Mouse (Mus musculus): ENCODE data around the gene Eaf2. TPM values are rescaled to one million over a fixed set of nuclear protein-coding genes. Genes with fewer than 3 reads are reported as not detected.

Eaf2 gene
- polyA plus RNA-seq, 1 experiment from 2014 or later: 1.8 TPM

- ATAC-seq (ENCODE audit: insufficient number of reproducible peaks, insufficient read depth, low FRiP score, low TSS enrichment): peak; percentile 43
- Histone ChIP-seq H3K9ac (peak overlapping the region; percentile 88), H3K27ac (peak overlapping the region; percentile 75; the same call in 1 of the 2 replicates)
These were observed 46.0 kb downstream of the Eaf2 start for GRCm38 (mm10) chr16:36828820-36829219.

GRCm38 (mm10) chr16:36828054-36828786 lies 46.6 kb downstream of the Eaf2 start, which contains the start of gene Iqcb1:
TSS of gene Iqcb1 (plus strand) at chr16:36828385.
- Histone ChIP-seq H3K27me3 (no peaks in the 10 kb centered on the region), H3K4me2 (replicated peaks) (peak within 1 kb of the TSS; percentile 72), H3K9ac (peak within 1 kb of the TSS; percentile 88), H3K4me1 (peaks cover 4% of the 10 kb centered on the region; the same call in 1 of the 2 replicates), H3K36me3 (no peaks in the 10 kb centered on the region), H3K9me3 (no peaks in the 10 kb centered on the region), H3K27ac (peak within 1 kb of the TSS; percentile 75), H3K4me3 (peak within 1 kb of the TSS; percentile 85)
- under 1% methylated on average over 63 of the region's 64 CpGs for WGBS
- ATAC-seq (ENCODE audit: insufficient number of reproducible peaks, insufficient read depth, low FRiP score, low TSS enrichment): peak; percentile 96

More at GRCm38 (mm10) chr16:36828820-36829219, 46.0 kb downstream of the Eaf2 start:
- H3K4me2 ChIP-seq (replicated peaks): peak overlapping the region; percentile 72
- peak overlapping the region; percentile 85 for H3K4me3 ChIP-seq
- H3K36me3 ChIP-seq: no peaks in the 10 kb centered on the region
- WGBS: 6% methylated on average over 11 of the region's 11 CpGs
- H3K4me1 ChIP-seq: peaks cover 4% of the 10 kb centered on the region; the same call in 1 of the 2 replicates
- H3K27me3 ChIP-seq: no peaks in the 10 kb centered on the region
- no peaks in the 10 kb centered on the region for H3K9me3 ChIP-seq

- Histone ChIP-seq H3K4me1 (peaks cover 4% of the 10 kb centered on the region; the same call in 1 of the 2 replicates), H3K27ac (no peak overlapping the region), H3K4me2 (replicated peaks) (peak overlapping the region; percentile 72), H3K9me3 (no peaks in the 10 kb centered on the region), H3K9ac (peak overlapping the region; percentile 88), H3K27me3 (no peaks in the 10 kb centered on the region), H3K4me3 (peak overlapping the region; percentile 85), H3K36me3 (no peaks in the 10 kb centered on the region)
- 5% methylated on average over 11 of the region's 11 CpGs for WGBS
- no peak; the same call in 1 of the 2 replicates for ATAC-seq (ENCODE audit: insufficient number of reproducible peaks, insufficient read depth, low FRiP score, low TSS enrichment)
These were observed 47.2 kb downstream of the Eaf2 start for GRCm38 (mm10) chr16:36827611-36828053.

- Histone ChIP-seq H3K4me2 (replicated peaks) (0 out of 2 replicates have a peak overlapping the region, but pooled peaks have one; percentile 11), H3K36me3 (no peaks in the 10 kb centered on the region), H3K9ac (no peak overlapping the region), H3K9me3 (no peaks in the 10 kb centered on the region), H3K4me3 (no peak overlapping the region), H3K27me3 (no peaks in the 10 kb centered on the region), H3K4me1 (peaks cover 6% of the 10 kb centered on the region; the same call in 1 of the 2 replicates), H3K27ac (no peak overlapping the region)
- 0 out of 2 replicates have a peak, but pooled peaks have one; percentile 75 for ATAC-seq (ENCODE audit: insufficient number of reproducible peaks, insufficient read depth, low FRiP score, low TSS enrichment)
- 6% methylated on average over 3 of the region's 3 CpGs for WGBS
These were observed 53.3 kb downstream of the Eaf2 start for GRCm38 (mm10) chr16:36821474-36821873.

GRCm38 (mm10) chr16:36820747-36821146 lies 54.1 kb downstream of the Eaf2 start:
- Histone ChIP-seq H3K27me3 (no peaks in the 10 kb centered on the region), H3K9ac (no peak overlapping the region), H3K9me3 (no peaks in the 10 kb centered on the region), H3K4me3 (no peak overlapping the region), H3K27ac (no peak overlapping the region), H3K4me1 (peaks cover 6% of the 10 kb centered on the region; the same call in 1 of the 2 replicates), H3K4me2 (replicated peaks) (no peak overlapping the region), H3K36me3 (no peaks in the 10 kb centered on the region)
- WGBS: 76% methylated on average over 3 of the region's 3 CpGs
- ATAC-seq (ENCODE audit: insufficient number of reproducible peaks, insufficient read depth, low FRiP score, low TSS enrichment): no peak

- no peak overlapping the region for H3K27ac ChIP-seq
- no peaks in the 10 kb centered on the region for H3K27me3 ChIP-seq
- H3K4me3 ChIP-seq: no peak overlapping the region
- H3K4me1 ChIP-seq: peaks cover 6% of the 10 kb centered on the region; the same call in 1 of the 2 replicates
- H3K36me3 ChIP-seq: no peaks in the 10 kb centered on the region
- no peaks in the 10 kb centered on the region for H3K9me3 ChIP-seq
- 51% methylated on average over 6 of the region's 6 CpGs for WGBS
- ATAC-seq (ENCODE audit: insufficient number of reproducible peaks, insufficient read depth, low FRiP score, low TSS enrichment): no peak
- H3K4me2 ChIP-seq (replicated peaks): no peak overlapping the region
- H3K9ac ChIP-seq: no peak overlapping the region
These were observed 54.8 kb downstream of the Eaf2 start for GRCm38 (mm10) chr16:36820016-36820415.

- no peaks in the 10 kb centered on the region for H3K27me3 ChIP-seq
- peak; percentile 64 for ATAC-seq (ENCODE audit: insufficient number of reproducible peaks, insufficient read depth, low FRiP score, low TSS enrichment)
- H3K9ac ChIP-seq: no peak overlapping the region
- WGBS: 16% methylated on average over 7 of the region's 7 CpGs
- peaks cover 6% of the 10 kb centered on the region; the same call in 1 of the 2 replicates for H3K4me1 ChIP-seq
- H3K36me3 ChIP-seq: no peaks in the 10 kb centered on the region
- H3K4me2 ChIP-seq (replicated peaks): no peak overlapping the region
- H3K27ac ChIP-seq: no peak overlapping the region
- H3K9me3 ChIP-seq: no peaks in the 10 kb centered on the region
- no peak overlapping the region for H3K4me3 ChIP-seq
These were observed 57.4 kb downstream of the Eaf2 start for GRCm38 (mm10) chr16:36817321-36817926.

GRCm38 (mm10) chr16:36816916-36817315 lies 57.9 kb downstream of the Eaf2 start:
- Histone ChIP-seq H3K4me2 (replicated peaks) (no peak overlapping the region), H3K27ac (no peak overlapping the region)
- ATAC-seq (ENCODE audit: insufficient number of reproducible peaks, insufficient read depth, low FRiP score, low TSS enrichment): no peak

GRCm38 (mm10) chr16:36813680-36814079 lies 61.1 kb downstream of the Eaf2 start:
- H3K27ac ChIP-seq: no peak overlapping the region
- no peak overlapping the region for H3K4me2 ChIP-seq (replicated peaks)
- H3K27me3 ChIP-seq: no peaks in the 10 kb centered on the region
- H3K4me3 ChIP-seq: no peak overlapping the region
- no peaks in the 10 kb centered on the region for H3K36me3 ChIP-seq
- ATAC-seq (ENCODE audit: insufficient number of reproducible peaks, insufficient read depth, low FRiP score, low TSS enrichment): no peak
- no peak overlapping the region for H3K9ac ChIP-seq
- no peaks in the 10 kb centered on the region for H3K4me1 ChIP-seq
- WGBS: 71% methylated on average over 3 of the region's 3 CpGs
- H3K9me3 ChIP-seq: no peaks in the 10 kb centered on the region

More at GRCm38 (mm10) chr16:36816916-36817315, 57.9 kb downstream of the Eaf2 start:
- Histone ChIP-seq H3K36me3 (no peaks in the 10 kb centered on the region), H3K9ac (no peak overlapping the region), H3K4me3 (no peak overlapping the region), H3K27me3 (no peaks in the 10 kb centered on the region), H3K4me1 (peaks cover 6% of the 10 kb centered on the region; the same call in 1 of the 2 replicates), H3K9me3 (no peaks in the 10 kb centered on the region)

- H3K9ac ChIP-seq: no peak overlapping the region
- H3K4me1 ChIP-seq: no peaks in the 10 kb centered on the region
- 83% methylated on average over 3 of the region's 3 CpGs for WGBS
These were observed 66.2 kb downstream of the Eaf2 start for GRCm38 (mm10) chr16:36808616-36809015.

GRCm38 (mm10) chr16:36802361-36802760 lies 72.4 kb downstream of the Eaf2 start:
- no peak for ATAC-seq (ENCODE audit: insufficient number of reproducible peaks, insufficient read depth, low FRiP score, low TSS enrichment)
- H3K36me3 ChIP-seq: no peaks in the 10 kb centered on the region
- H3K27ac ChIP-seq: no peak overlapping the region
- WGBS: 90% methylated on average over 3 of the region's 3 CpGs
- H3K27me3 ChIP-seq: no peaks in the 10 kb centered on the region
- no peak overlapping the region for H3K4me3 ChIP-seq
- H3K4me1 ChIP-seq: no peaks in the 10 kb centered on the region
- H3K9ac ChIP-seq: no peak overlapping the region
- H3K9me3 ChIP-seq: no peaks in the 10 kb centered on the region
- H3K4me2 ChIP-seq (replicated peaks): no peak overlapping the region

More at GRCm38 (mm10) chr16:36808616-36809015, 66.2 kb downstream of the Eaf2 start:
- no peak for ATAC-seq (ENCODE audit: insufficient number of reproducible peaks, insufficient read depth, low FRiP score, low TSS enrichment)
- H3K4me3 ChIP-seq: no peak overlapping the region
- no peak overlapping the region for H3K27ac ChIP-seq
- no peak overlapping the region for H3K4me2 ChIP-seq (replicated peaks)
- H3K27me3 ChIP-seq: no peaks in the 10 kb centered on the region
- H3K9me3 ChIP-seq: no peaks in the 10 kb centered on the region
- H3K36me3 ChIP-seq: no peaks in the 10 kb centered on the region

Measured in embryonic facial prominence, embryonic 12.5 days (tissue).